Mouse (Mus musculus): Measurements from ENCODE around the gene Trpv5. TPM values are rescaled to one million over a fixed set of nuclear protein-coding genes. Genes with fewer than 3 reads are reported as not detected.

Gene Trpv5
- total and polyA plus RNA-seq, 3 experiments = 0.12 to 0.26 TPM; not detected in 1

DNA sequence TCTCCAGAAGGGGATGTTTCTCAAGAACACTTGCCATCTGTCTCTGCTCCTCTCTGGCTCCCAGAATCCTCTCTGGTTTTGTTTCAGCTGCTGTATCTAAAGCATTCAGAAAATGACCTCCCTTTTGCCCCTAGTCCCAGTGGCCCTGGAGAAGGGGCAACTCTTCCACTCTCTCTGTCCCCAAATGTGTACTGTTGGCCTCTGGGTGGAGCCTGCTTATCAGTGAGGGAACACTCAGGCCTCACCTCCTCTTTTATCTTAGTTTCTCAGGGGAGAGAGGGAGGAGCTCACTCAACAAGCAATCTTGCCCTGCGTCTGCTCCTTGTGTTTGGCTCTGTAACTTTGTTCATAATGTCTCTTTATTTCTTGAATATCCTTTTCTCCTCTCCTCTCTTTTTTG lies 23.6 kb upstream of the Trpv5 start, which contains the start of gene Kel (continued):
- no peak for TF ChIP-seq POLR2AphosphoS5 (IDR thresholded peaks at IDR 0.05; ENCODE audit: borderline replicate concordance, low read depth, low read length)
- TF ChIP-seq MAZ (IDR thresholded peaks at IDR 0.05; ENCODE audit: low read depth, low read length) = peak; percentile 83; the same call in 1 of the 2 replicates
- peak; percentile 59 for TF ChIP-seq MYB (IDR thresholded peaks at IDR 0.05; ENCODE audit: low read depth, low read length)
- peak; percentile 79 for TF ChIP-seq SIN3A (IDR thresholded peaks at IDR 0.05; ENCODE audit: low read length)
- no peak for TF ChIP-seq ZKSCAN1 (IDR thresholded peaks at IDR 0.05; ENCODE audit: low read depth, low read length)
- no peak for TF ChIP-seq CTCF (IDR thresholded peaks at IDR 0.05 in 2 of 3, conservative IDR thresholded peaks at IDR 0.05 in 1 of 3; ENCODE audit: control insufficient read depth in 1 of 3, insufficient read depth in 1 of 3, low read depth in 2 of 3, low read length in 3 of 3, poor library complexity in 1 of 3, severe bottlenecking in 1 of 3)
- TF ChIP-seq GATA1 (IDR thresholded peaks at IDR 0.05; ENCODE audit: low read depth, low read length) = peak; percentile 97
- TF ChIP-seq ETS1 (IDR thresholded peaks at IDR 0.05; ENCODE audit: low read depth, low read length) = peak; percentile 87
- peak; percentile 77 for TF ChIP-seq NELFE (IDR thresholded peaks at IDR 0.05; ENCODE audit: low read depth, low read length)
- TF ChIP-seq CHD2 (IDR thresholded peaks at IDR 0.05; ENCODE audit: low read length) = no peak
- peak; percentile 29; the same call in 1 of the 2 replicates for TF ChIP-seq MAFK (IDR thresholded peaks at IDR 0.05; ENCODE audit: borderline replicate concordance, low read depth, low read length)
- TF ChIP-seq EP300 (IDR thresholded peaks at IDR 0.05; ENCODE audit: low read depth in 1 of 2, low read length in 2 of 2) = peak; percentile 94 to 96
- TF ChIP-seq POLR2A (IDR thresholded peaks at IDR 0.05; ENCODE audit: control insufficient read depth in 1 of 2, insufficient read depth in 1 of 2, low read depth in 1 of 2, low read length in 2 of 2, poor library complexity in 1 of 2) = peak in 1 of 2 experiments; percentile 89; a peak in 2 of 4 replicates
- TF ChIP-seq JUND (IDR thresholded peaks at IDR 0.05; ENCODE audit: low read depth, low read length) = 0 out of 2 replicates have a peak, but pooled peaks have one; percentile 42

DNA sequence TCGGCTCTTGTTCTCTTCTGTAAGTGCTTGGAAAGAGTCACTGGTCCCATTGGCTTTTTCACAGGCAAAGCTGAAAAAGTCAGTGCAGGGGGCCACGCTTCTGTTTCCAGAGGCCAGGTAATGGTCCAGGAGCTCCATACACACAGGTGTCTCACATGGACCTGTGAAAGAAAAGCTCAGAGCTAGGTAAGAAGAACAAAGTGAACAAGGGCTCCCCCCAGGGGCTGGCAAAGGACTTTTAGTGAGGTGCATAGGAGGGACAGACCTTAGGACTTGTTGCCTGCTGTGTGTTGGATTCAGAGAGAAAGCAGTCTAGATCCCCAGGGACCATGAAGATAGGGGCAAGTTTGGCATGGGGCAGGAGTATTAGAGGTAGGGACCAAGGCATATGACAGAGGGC lies 22.4 kb upstream of the Trpv5 start:
- Histone ChIP-seq H3K4me3 (ENCODE audit: control insufficient read depth in 1 of 2, insufficient read depth in 1 of 2, low read depth in 2 of 2, low read length in 2 of 2) (peak overlapping the region; percentile 42 to 77), H3K9ac (ENCODE audit: control insufficient read depth, low read depth, low read length, poor library complexity, severe bottlenecking) (peak overlapping the region; percentile 58)

DNA sequence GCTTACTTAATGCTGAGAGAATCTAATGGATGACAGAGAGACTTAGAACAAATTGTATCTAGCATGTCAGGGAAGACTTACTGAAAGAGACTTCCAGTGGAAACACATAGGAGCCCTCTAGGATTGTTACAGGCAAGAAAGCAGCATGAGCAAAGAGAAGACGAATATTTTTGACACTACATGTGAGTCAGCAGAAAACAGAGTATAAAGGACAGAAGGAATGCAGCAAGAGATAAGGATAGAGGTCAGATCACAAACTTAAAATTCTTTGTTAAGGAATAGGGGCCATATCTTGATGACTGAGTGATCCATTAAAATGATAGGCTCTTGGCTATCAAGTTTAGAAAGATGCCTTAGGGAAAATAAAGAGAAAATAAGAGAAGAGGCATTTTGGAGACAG lies 20.7 kb upstream of the Trpv5 start:
- peaks cover 27 to 38% of the 10 kb centered on the region in 2 experiments for H3K4me1 ChIP-seq (ENCODE audit: control insufficient read depth in 1 of 2, insufficient read depth in 2 of 2, low read length in 2 of 2)

More for the DNA sequence above, 22.4 kb upstream of the Trpv5 start:
- TF ChIP-seq JUND (IDR thresholded peaks at IDR 0.05; ENCODE audit: low read depth, low read length) (no peak), SMC3 (IDR thresholded peaks at IDR 0.05; ENCODE audit: low read depth, low read length) (peak; percentile 50), CTCF (IDR thresholded peaks at IDR 0.05 in 2 of 3, conservative IDR thresholded peaks at IDR 0.05 in 1 of 3; ENCODE audit: control insufficient read depth in 1 of 3, insufficient read depth in 1 of 3, low read depth in 2 of 3, low read length in 3 of 3, poor library complexity in 1 of 3, severe bottlenecking in 1 of 3) (peak; percentile 40 to 62 (median 44)), RCOR1 (IDR thresholded peaks at IDR 0.05; ENCODE audit: low read depth, low read length) (no peak), RAD21 (IDR thresholded peaks at IDR 0.05; ENCODE audit: low read depth, low read length) (peak; percentile 56), EP300 (IDR thresholded peaks at IDR 0.05; ENCODE audit: low read depth in 1 of 2, low read length in 2 of 2) (peak in 1 of 2 experiments; percentile 21; a peak in 1 of 4 replicates), MXI1 (IDR thresholded peaks at IDR 0.05; ENCODE audit: low read depth, low read length) (peak; percentile 29; the same call in 1 of the 2 replicates), ZC3H11A (IDR thresholded peaks at IDR 0.05; ENCODE audit: low read depth, low read length) (peak; percentile 7; the same call in 1 of the 2 replicates)
- H3K9me3 ChIP-seq (replicated peaks; ENCODE audit: insufficient read depth, low read length) = no peaks in the 10 kb centered on the region
- H3K79me2 ChIP-seq (ENCODE audit: control insufficient read depth, insufficient read depth, low read length, poor library complexity) = peaks cover 15% of the 10 kb centered on the region
- no peaks in the 10 kb centered on the region for H3K27me3 ChIP-seq (ENCODE audit: control insufficient read depth in 1 of 2, insufficient read depth in 2 of 2, low read length in 2 of 2)
- peaks cover 33 to 40% of the 10 kb centered on the region in 2 experiments for H3K4me1 ChIP-seq (ENCODE audit: control insufficient read depth in 1 of 2, insufficient read depth in 2 of 2, low read length in 2 of 2)
- peak overlapping the region; percentile 72 for H3K27ac ChIP-seq (ENCODE audit: control insufficient read depth, low read depth, low read length)
- peak; percentile 76 for DNase-seq (ENCODE audit: low read depth, low spot score)
- H3K36me3 ChIP-seq (ENCODE audit: control insufficient read depth in 1 of 2, insufficient read depth in 2 of 2, low read length in 2 of 2) = peaks cover 8 to 66% of the 10 kb centered on the region in 2 experiments

More for the DNA sequence above, 20.7 kb upstream of the Trpv5 start:
- no peak overlapping the region for H3K4me3 ChIP-seq (ENCODE audit: control insufficient read depth in 1 of 2, insufficient read depth in 1 of 2, low read depth in 2 of 2, low read length in 2 of 2)
- H3K27ac ChIP-seq (ENCODE audit: control insufficient read depth, low read depth, low read length) = no peak overlapping the region
- H3K9ac ChIP-seq (ENCODE audit: control insufficient read depth, low read depth, low read length, poor library complexity, severe bottlenecking) = no peak overlapping the region
- peaks cover 8 to 57% of the 10 kb centered on the region in 2 experiments for H3K36me3 ChIP-seq (ENCODE audit: control insufficient read depth in 1 of 2, insufficient read depth in 2 of 2, low read length in 2 of 2)
- H3K9me3 ChIP-seq (replicated peaks; ENCODE audit: insufficient read depth, low read length) = no peaks in the 10 kb centered on the region
- TF ChIP-seq MYB (IDR thresholded peaks at IDR 0.05; ENCODE audit: low read depth, low read length) (no peak), RCOR1 (IDR thresholded peaks at IDR 0.05; ENCODE audit: low read depth, low read length) (0 out of 2 replicates have a peak, but pooled peaks have one; percentile 6), ETS1 (IDR thresholded peaks at IDR 0.05; ENCODE audit: low read depth, low read length) (peak; percentile 35; the same call in 1 of the 2 replicates), E2F4 (IDR thresholded peaks at IDR 0.05; ENCODE audit: borderline replicate concordance, low read depth, low read length) (no peak), EP300 (IDR thresholded peaks at IDR 0.05; ENCODE audit: low read depth in 1 of 2, low read length in 2 of 2) (peak; percentile 31 to 43; a peak in 2 of 4 replicates), TAL1 (IDR thresholded peaks at IDR 0.05; ENCODE audit: low read length) (peak; percentile 13; the same call in 1 of the 2 replicates), MAFK (IDR thresholded peaks at IDR 0.05; ENCODE audit: borderline replicate concordance, low read depth, low read length) (0 out of 2 replicates have a peak, but pooled peaks have one; percentile 49), GATA1 (IDR thresholded peaks at IDR 0.05; ENCODE audit: low read depth, low read length) (peak; percentile 67)
- peak; percentile 27 for DNase-seq (ENCODE audit: low read depth, low spot score)
- peaks cover 15% of the 10 kb centered on the region for H3K79me2 ChIP-seq (ENCODE audit: control insufficient read depth, insufficient read depth, low read length, poor library complexity)
- H3K27me3 ChIP-seq (ENCODE audit: control insufficient read depth in 1 of 2, insufficient read depth in 2 of 2, low read length in 2 of 2) = no peaks in the 10 kb centered on the region
